Mouse (Mus musculus) heart, postnatal 25 days (tissue): ENCODE results near the gene Sos2. TPM values are rescaled to one million over a fixed set of nuclear protein-coding genes. Genes with fewer than 3 reads are reported as not detected.

Source experiments
- microRNA-seq: library from miRNA; unstranded; fragments of <30 nt; microRNA quantifications from one replicate; pipeline ENCODE4 v1.2.0, GENCODE M21; 2022
- total RNA-seq, 2 experiments: library from RNA; stranded (reverse); gene quantifications; 2 replicates each; pipeline ENCODE4 v1.2.3; 2021

Gene Sos2
- total RNA-seq, 2 experiments from 2014 or later: 34.9 to 40.3 TPM

Small RNAs within 50 kb of the gene (microRNA-seq; reads per million reads assigned to microRNA genes)
- gene Gm23018: not detected

Other genes with a start within 250 kb of the Sos2 start
- 1 to 10 TPM; 3.4 to 4.1 TPM for gene Vcpkmt, start 98.8 kb downstream of the Sos2 start, total RNA-seq
- gene L2hgdh, start 43.0 kb upstream of the Sos2 start, total RNA-seq: 10 to 100 TPM; 41.7 to 47.7 TPM
- 10 to 100 TPM; 27.6 to 28.3 TPM for gene Atp5s, start 43.1 kb upstream of the Sos2 start, total RNA-seq
- gene Cdkl1, start 109.4 kb upstream of the Sos2 start, total RNA-seq: 1 to 10 TPM; 4.9 to 5.9 TPM
- gene Atl1, start 210.8 kb upstream of the Sos2 start, total RNA-seq: 1 to 10 TPM; 2.6 to 4.0 TPM
- gene Map4k5, start 211.3 kb upstream of the Sos2 start, total RNA-seq: 10 to 100 TPM; 22.2 to 24.5 TPM